Mouse (Mus musculus) granulocyte monocyte progenitor cell, adult 5-6 weeks (primary cell): Measurements from ENCODE around the gene Zfp146. TPM values are rescaled to one million over a fixed set of nuclear protein-coding genes. Genes with fewer than 3 reads are reported as not detected.
"Not testable (repeated sequence)": the region's sequence is repeated elsewhere in the genome, so short reads cannot be mapped to it uniquely, and the experiment has no call there.

Experiments used
- ATAC-seq: replicated peaks from 2 replicates; pipeline ENCODE4 v1.8.0; 2016; ENCODE audit warnings: mild to moderate bottlenecking, moderate TSS enrichment, inconsistent platforms; ENCODE audit not compliant: poor library complexity, severe bottlenecking
- total RNA-seq, 2 experiments: library from RNA; stranded (forward) in 1 of 2; stranded (reverse) in 1 of 2; fragments of 200-712, 200-1000 nt in 1 of 2; fragments of >200 nt in 1 of 2; fragmentation: Nextera tagmentation in 1 of 2; gene quantifications; 2 replicates each; pipeline ENCODE4 v1.2.3; 2014 to 2017

Zfp146 gene
- total RNA-seq (2014; fragmentation: Nextera tagmentation), result 52.0 and 61.0 TPM in 2 replicates
- total RNA-seq (2017), result 80.7 and 101 TPM in 2 replicates

DNA sequence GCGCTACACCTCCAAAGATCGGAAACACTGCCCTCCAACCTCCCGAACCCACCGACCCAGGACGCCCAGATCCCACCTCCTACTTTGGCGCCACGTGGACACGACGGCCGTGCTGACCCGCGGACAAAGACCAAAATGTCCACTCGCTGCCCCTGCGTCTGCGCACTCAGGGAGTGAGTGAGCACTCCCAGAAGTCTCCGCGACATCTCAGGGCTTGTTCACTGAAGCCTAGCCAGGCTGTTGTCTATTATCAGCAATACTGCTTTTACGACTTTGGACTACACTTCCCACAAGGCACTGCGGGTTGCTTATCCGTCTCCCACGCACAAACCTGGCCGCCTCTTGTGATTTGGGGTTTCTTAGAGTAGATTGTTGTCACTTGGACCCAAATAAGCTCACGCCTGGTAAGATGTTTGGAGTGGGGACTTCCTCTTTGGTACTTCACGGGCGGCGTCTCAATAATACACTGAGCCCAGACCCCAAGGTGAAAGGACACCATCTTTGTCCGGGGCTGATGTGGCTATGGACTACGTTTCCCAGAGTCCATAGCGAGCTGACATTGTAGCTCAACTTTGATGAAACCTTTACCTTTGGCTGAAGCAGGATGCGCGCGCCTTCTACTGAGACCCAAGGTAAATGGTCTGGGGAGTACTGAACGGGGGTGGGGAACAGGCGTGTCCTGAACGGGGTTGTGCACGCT lies at the start of gene Zfp146:
Gene Zfp146, minus strand, starts transcription at position 168 of the 700 bp plus-strand sequence.
- peak; percentile 94 for ATAC-seq

DNA sequence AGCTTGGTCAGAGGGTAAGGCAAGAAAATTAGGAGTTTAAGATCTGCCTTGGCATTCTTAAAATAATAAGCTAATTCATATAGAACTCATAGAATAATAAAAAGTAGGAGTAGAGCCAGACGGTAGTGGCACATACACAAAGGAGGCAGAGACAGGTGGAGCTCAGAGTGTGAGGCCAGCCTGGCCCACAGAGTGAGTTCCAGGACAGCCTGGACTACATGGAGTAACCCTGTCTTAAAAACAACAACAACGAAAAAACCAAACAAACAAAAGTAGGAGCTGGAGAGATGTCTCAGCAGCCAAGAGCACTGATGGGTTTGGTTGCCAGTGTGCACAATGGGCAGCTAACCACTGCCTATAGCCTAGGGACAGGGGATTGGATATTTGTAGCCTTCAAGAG lies 47.7 kb upstream of the Zfp146 start:
- no peak for ATAC-seq

DNA sequence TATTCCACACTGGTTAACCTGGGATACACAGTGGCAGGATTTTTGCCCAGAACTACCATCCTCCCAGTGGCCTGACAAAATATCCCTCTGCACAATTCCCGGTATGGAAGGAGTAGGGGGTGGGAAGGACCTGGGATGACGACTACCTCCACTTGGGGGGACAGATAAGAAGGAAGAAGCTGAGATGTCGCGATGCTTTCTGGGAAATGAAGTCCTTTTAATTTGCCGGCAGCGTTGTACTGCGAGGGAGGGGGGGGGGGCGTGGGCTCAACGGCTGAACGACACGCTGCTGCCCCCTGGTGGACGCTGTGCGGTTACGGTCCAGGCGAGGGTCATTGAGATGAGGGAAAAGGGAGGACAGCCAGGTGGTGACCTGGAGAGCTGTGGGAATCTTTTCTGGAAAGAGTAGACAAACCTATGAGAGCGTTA lies 47.2 kb upstream of the Zfp146 start:
- peak; percentile 64 for ATAC-seq

DNA sequence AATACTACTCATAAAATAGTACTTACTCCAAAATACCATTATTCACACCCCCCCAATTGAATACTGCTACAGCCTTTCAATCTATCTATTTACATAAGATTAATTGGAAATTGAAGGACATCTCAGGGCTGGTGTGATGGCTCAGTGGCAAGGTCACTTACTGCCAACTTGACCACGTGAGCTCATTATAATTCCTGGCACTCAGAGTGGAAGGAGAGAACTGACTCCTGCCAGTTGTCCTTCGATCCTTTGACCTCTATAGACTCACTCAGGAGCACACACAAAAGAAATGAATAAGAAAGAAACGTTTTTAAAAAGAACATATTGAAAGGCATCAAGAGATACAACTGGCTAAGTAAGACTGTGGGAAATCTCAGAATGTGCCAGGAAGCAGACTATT lies 46.3 kb upstream of the Zfp146 start:
- ATAC-seq, result no peak

DNA sequence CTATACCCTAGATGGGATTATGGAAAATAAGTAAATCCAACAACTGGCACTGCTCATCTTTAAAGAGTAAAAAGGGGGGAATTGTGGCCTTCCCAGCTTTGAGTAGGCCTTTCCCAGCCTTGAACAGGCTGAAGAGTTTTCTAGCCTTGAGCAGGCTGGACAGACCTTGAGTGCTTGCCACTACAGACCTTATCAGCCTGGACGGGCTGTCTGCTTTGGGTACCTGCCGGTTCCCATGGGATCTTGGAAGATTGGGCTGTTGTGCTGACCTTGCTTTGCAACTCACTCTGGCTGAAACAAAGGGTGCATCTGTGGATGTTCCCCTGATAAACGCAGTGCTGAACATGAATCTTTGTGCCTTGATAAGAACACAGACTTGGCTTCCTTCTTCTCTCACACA lies 44.3 kb upstream of the Zfp146 start:
- no peak for ATAC-seq

DNA sequence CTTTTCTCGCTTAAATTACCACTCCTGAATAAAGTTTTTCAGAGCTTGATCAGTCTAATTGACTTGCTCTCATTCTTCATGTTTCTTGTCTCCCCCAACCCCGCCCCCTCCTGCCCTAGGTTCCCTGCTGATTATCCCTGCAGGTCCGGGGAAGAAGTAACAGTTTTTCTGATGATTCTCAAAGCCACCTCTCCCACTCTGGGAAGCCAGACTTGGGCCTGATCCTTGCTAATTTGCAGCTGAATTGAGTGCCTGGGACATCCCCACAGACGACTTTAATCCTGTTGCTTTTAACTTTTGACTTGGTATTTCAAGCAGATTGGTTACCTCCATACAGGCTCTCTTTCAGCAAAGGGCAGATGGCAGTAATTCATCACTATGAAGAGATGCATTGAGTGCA lies 41.5 kb upstream of the Zfp146 start:
- no peak for ATAC-seq

DNA sequence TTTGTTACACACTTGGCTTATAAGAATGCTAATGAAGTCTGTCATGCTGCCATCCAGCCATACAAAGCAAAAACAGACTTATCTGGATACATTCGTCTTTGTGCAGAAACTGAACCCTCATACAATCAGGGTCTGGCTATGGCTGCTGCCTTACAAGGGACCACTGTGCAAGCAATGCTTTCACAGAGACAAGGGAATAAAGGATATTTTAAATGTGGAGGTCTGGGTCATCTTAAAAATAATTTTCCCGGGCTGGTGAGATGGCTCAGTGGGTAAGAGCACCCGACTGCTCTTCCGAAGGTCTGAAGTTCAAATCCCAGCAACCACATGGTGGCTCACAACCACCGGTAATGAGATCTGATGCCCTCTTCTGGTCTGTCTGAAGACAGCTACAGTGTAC lies 36.8 kb upstream of the Zfp146 start:
- ATAC-seq, result not testable (repeated sequence)

DNA sequence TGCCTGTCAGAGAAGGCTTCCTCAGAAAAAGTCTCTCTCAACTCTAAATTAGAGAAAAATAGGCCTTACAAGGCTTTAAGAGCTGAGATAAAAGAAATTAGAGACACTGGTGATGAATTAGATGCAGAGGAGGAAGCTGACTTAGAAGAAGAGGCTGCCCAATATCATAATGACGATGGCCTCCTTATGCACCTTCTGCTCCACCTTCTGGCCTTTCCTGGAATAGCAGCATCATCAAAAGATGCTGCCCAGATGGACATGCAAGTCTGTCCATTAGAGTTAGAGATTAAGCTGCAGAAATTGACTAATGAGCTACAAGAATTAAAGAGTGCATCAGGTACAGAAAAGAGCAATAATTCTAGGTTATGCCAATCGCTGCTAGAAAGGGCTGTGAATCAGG lies 35.8 kb upstream of the Zfp146 start:
- peak; percentile 87 for ATAC-seq

DNA sequence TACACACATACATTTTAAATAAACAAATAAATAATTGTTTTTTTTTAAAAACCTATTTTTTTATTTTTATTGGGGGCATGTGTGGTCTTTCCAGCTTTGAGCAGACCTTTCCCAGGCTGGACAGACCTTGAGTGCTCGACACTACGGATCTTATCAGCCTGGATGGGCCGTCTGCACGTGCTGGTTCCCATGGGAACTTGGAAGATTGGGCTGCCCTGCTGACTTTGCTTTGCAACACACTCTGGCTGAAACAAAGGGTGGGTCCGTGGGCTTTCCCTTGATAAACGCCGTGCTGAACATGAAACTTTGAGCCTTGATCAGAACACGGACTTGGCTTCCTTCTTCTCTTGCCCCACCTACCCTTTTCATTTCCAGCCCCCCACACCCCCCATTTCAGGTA lies 34.8 kb upstream of the Zfp146 start:
- no peak for ATAC-seq

DNA sequence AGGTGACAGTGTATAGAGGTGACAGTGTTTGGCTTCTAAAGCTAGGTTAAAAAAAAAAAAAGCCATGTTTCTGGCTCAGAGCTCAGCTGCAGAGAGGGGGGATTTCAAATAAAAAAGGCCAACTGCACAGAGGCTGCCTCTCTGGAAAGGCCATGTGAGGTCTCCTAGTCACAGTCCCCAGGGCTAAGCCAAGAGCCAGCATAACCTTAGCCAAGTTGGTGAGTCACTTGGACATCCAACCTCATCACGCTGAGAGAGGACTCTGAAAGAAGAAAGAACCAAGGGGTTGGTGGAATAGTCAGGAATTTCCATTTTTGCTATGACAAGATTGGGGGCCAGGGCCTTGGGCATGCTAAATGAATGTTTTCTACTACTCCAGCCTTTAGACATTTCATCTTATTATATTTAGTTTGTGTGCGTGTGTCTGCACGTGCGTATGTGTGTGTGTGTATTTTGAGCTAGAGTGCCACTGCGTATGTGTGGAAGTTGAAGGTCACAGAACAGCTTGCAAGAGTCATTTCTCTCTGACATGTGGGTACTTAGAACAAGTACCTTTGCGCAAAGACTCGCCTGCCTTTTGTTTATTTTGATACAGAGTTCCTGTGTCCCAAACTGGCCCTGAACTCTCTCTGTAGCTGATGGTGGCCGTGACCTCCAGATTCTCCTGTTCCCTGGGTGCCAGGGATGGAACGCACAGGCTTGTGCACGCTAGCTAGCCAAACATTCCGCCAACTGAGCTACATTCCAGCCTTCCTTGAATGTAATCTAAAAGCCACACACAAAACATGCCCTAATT lies 33.5 kb upstream of the Zfp146 start:
- no peak for ATAC-seq

DNA sequence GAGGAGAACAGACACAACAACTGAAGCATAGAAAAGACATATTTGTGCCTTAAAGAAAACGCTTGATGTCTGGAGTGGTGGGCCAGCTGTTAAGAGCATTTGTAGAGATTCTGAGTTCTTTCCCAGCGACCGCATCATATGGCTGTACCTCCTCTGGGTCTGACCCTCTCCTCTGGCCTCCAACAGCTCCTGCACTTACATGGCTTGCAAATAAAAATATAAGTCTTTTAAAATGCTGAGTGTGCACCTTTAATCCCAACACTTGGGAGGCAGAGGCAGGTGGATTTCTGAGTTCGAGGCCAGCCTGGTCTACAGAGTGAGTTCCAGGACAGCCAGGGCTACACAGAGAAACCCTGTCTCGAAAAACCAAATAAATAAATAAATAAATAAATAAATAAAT lies 31.1 kb upstream of the Zfp146 start:
- not testable (repeated sequence) for ATAC-seq

DNA sequence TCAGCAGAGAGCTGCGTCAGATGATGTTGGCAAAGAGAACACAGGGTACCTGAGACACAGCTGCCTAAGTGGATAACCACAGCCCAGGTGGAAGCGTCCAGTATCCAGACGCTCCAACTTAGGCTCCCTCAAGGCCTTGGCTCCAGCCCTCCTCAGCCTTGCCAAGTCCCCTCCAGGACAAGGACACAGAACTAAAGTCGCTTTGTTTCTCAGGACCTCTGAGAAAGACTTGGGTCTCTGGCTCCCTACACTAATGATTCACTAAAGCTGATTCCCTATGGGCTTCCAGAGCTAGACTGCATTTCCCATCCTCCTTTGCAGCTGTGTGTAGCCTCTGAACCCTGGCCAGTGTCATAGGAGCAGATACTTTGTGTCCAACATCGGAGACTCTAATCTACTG lies 30.6 kb upstream of the Zfp146 start:
- no peak for ATAC-seq

DNA sequence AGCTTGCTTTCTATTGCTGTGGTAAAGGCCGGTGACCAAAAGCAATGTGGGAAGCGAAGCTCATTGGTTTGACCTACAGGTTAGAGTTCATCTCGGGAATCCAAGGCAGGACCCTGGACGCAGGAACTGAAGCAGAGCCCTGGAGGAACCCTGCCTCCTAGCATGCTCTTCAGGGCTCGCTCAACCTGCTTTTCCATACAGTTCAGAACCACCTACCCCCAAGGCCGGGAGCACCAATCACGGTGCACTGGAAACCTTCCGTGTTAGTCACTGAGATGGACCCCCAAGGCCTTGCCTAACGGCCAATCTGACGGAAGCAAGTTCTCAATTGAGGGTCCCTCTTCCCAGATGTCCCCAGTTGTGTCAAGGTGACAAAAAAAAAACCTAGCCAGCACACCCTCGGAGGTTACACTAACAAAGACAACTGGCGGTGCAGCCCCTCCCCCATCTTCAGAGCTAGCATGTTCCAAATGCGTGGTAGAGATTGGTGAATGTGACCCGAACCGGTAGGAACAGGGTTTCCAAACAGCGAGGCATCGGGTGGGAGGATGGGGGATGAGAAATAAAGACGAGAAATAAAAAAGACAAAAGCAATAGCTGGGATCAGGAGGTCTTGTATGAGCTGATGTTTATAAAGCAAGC lies 30.1 kb upstream of the Zfp146 start:
- ATAC-seq, result no peak

DNA sequence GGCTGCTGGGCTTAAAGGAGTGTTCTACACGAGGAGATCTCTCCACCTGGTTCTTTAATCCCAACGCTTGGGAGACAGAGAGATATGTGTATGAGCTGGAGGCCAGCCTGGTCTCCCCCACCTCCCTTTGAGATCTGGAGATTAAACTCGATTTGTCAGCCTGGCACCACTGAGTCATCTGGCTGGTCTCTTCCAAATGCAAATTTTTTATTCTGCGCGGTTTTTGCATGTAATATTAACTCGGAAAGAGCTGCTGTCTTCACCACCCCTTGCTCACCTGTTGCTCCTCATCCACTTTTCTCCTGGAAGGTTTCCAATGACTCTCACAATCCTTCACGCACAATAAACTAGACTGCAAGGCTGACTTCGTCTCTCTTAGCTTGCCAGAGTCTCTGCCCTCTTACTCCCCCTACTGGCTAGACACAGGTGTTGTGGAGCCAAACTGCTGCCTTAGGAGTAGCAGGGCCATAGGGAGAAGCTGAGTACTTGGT lies 29.0 kb upstream of the Zfp146 start, which contains the start of gene Capns1:
Gene Capns1, minus strand, starts transcription at position 331 of the 491 bp plus-strand sequence.
- peak; percentile 62 for ATAC-seq

DNA sequence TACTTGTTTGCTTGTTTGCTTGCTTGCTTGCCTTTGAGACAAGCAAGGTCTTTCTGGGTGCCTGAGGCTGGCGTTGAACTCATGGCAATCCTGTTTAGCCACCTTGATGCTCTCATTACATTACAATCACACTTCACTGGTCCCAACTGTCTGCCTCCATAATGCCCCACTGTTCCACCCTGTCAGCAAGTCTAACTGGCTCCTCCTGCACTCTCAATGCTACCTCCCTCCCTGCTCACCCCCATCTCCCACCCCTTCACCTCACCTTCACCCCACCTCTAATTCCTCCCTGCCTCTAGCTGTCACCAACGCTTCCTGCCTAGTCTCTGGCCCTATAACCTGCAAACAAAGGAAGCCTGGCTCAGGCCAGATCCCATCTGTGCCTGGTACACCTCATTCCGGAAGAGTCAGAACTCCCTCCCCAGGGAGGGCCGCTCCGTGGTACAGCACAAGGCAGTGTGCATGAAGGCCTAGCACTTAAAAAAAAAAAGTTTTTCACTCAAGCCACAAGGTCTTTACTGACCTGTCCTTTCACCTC lies 28.1 kb upstream of the Zfp146 start:
- ATAC-seq, result no peak

DNA sequence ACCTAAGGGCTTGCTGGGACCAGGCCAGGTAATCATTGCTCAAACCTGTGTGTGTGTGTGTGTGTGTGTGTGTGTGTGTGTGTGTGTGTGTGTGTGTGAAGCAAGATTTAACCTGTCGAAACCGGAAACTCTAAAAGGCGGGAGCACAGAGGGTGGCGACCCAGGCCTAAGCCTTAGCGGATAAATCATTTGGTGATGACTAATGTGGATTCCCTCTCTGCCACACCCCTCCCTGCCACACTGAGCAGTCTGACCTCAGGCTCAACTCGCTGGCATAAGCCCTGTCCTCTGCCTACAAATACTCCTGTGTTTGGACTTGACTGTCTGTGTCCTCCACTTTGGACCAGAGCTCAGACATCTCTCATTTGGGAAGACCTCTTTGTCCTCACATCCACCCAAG lies 26.6 kb upstream of the Zfp146 start:
- peak; percentile 18; the same call in 1 of the 2 replicates for ATAC-seq

DNA sequence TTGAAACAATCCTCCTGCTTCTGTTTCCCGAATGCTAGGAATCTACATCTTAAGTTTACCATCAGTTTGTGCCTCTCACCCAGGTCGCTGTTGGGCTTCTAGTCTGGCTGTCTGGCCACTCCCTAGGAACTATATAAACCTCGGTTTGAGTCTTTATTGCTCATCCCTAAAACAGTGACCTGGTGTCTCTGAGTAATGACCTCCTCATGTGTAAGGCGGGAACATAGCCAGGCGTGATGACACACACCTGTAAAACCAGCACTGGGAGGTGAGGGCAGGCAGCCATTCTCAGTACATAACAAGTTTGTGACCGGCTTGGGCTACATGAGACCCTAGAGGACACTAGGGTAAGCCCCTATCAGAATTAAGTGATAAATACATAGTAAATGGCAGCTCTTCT lies 25.9 kb upstream of the Zfp146 start:
- no peak for ATAC-seq

DNA sequence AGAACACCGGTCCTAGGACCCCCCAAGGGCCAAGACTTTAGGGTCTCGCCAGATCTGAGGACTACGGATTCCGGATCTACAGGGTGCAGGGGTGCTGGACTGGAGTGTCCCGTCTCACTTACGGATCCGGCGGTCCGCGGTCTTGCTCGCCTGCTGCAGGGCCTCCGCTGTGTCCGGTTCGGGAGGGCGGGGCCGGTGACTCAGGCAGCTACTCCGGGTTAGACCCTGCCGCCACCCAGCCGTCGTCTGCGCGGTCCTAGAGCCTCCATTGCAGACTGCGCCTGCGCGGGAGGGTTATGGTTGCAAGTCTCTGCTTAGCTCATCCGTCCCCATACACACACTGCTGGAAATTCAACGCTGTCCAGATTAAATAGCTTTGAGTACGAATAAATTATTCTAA lies 25.3 kb upstream of the Zfp146 start:
- ATAC-seq, result peak; percentile 87

DNA sequence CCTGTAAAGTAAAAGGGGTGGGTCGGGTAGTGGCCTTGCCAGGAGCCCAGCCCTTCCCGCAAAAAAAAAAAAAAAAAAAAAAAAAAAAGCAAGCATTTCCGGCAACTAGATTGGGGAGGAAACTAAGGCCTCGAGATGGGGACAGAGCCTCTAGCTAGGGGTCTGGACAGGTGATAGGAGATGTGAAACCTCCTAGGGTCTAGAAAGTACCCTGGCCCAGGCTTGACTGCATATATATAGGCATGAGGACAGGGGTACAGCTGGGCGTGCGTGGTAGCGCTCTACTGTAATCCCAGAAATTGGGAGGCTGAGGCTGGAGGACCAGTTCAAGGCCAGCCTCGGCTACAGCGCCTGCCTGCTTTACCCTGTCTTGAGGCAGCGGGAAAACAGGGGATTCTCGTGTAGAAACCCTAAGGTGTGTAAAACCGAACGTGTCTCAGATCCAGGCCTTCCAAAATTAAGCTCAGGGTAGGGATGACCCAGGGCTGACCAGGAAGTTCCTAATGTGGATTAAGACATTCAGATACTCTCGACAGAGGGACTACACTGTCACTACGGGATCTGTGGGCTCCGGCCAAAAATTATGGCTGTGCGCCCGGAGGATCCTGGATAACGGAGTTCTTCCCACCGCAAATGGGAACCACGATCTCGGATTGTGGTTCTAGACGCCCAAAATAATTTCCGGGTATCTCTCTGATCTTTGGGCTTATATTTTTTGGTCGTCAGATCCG lies 24.7 kb upstream of the Zfp146 start:
- ATAC-seq, result peak; percentile 18

DNA sequence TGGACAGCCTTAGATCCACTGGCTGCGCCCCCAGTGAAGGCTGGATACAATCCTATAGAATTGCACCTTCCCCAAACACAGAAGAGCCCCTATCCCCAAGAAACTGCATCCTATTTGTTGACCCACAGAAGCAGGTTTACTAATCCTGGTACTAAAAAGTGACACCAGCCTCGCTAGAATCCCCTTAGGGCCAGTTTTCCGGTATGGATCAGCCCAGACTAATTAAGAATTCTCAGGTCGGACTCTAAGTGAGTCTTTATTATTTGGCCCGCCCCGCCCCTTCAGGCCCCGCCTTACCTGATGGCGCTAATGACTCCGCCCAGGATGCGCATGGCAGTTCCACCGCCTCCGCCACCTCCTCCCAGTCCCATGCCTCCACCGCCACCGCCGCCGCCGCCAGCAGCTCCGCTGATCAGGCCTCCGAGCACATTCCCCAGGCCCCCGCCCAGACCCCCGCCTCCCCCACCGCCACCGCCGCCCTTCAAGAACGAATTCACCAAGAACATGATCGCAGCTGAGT lies 24.1 kb upstream of the Zfp146 start:
- ATAC-seq, result peak; percentile 74
